Mouse (Mus musculus) neural tube, embryonic 13.5 days (tissue): ENCODE measurements at regions not wholly inside any gene's neighbourhood (a gene's known extent, or its start where the extent isn't known, plus 50 kb on each side); places are given as distances from the start of the nearest gene placed in this dataset.

ENCODE experiments used
- ATAC-seq: fragments of 200-750 bp; cut with Nextera tagmentation; 2 replicates; pipeline ENCODE4 v1.8.0; 2017; ENCODE audit warnings: low read depth, mild to moderate bottlenecking, moderate TSS enrichment, moderate library complexity
- H3K27ac ChIP-seq: fragments of 300-500 bp; sonication (generic); replicated peaks from 2 replicates; pipeline ENCODE4 v1.5.1; 2015; ENCODE audit warnings: moderate library complexity, mild to moderate bottlenecking, inconsistent platforms
- H3K27me3 ChIP-seq: fragments of 300-500 bp; sonication (generic); 2 replicates; pipeline ENCODE4 v1.6.1; 2015; ENCODE audit warnings: mild to moderate bottlenecking, inconsistent platforms
- H3K36me3 ChIP-seq: fragments of 300-500 bp; sonication (generic); 2 replicates; pipeline ENCODE4 v1.6.1; 2015; ENCODE audit warnings: mild to moderate bottlenecking, inconsistent platforms
- H3K4me1 ChIP-seq: fragments of 300-500 bp; sonication (generic); replicated peaks from 2 replicates; pipeline ENCODE4 v1.6.1; 2015; ENCODE audit warnings: inconsistent platforms
- H3K4me2 ChIP-seq: fragments of 300-500 bp; sonication (generic); 2 replicates; pipeline ENCODE4 v1.6.1; 2015; ENCODE audit warnings: inconsistent platforms, mild to moderate bottlenecking, moderate library complexity
- H3K4me3 ChIP-seq: fragments of 300-500 bp; sonication (generic); 2 replicates; pipeline ENCODE4 v1.5.1; 2015; ENCODE audit warnings: mild to moderate bottlenecking, inconsistent platforms
- H3K9ac ChIP-seq: fragments of 300-500 bp; sonication (generic); 2 replicates; pipeline ENCODE4 v1.6.1; 2015; ENCODE audit warnings: moderate library complexity, mild to moderate bottlenecking, inconsistent platforms
- H3K9me3 ChIP-seq: fragments of 300-500 bp; sonication (generic); 2 replicates; pipeline ENCODE4 v1.6.1; 2016; ENCODE audit warnings: inconsistent platforms
- WGBS: fragments of 180-500 bp; shearing (Covaris S2); methylation state at CpG from one replicate; pipeline ENCODE4 v1.1.7; 2015; 5-methylcytosine and 5-hydroxymethylcytosine counted together

DNA sequence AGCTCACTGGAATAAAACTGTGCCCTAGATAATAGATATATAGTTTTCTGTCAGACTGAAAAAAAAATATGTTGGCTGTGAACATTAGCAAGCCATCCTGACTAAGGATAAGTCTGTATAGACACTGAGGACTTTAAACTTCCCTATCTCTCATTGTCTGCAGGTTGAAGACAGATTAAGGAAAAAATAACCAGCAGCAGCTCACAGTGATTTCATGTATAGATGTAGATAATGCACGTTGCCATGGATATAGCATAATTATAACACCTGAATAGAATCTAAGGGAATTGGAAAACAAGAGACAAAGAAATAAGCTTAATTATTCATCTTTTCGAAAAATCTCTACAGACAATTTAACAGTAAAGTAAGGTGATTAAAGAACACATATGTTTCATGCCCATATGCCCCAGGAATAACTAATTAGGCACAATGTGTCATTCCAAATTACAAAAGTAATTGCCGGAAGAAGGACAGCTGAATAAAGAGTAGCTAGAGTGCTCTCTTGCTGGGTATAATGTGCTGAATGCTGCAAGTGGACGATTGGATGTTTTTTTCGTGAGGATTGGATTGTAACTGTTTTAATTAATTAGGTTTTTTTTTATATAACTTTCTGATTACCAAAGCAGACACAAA is 246.6 kb downstream of the Akain1 start:
- no peaks in the 10 kb centered on the region for H3K9me3 ChIP-seq
- H3K4me2 ChIP-seq, result no peak overlapping the region
- no peak for ATAC-seq
- no peaks in the 10 kb centered on the region for H3K4me1 ChIP-seq
- WGBS, result 64% methylated on average over 5 of the region's 5 CpGs
- no peaks in the 10 kb centered on the region for H3K36me3 ChIP-seq
- H3K9ac ChIP-seq, result no peak overlapping the region
- no peak overlapping the region for H3K4me3 ChIP-seq
- H3K27ac ChIP-seq, result no peak overlapping the region
- no peaks in the 10 kb centered on the region for H3K27me3 ChIP-seq

GRCm38 (mm10) chr17:69686383-69686782 is 247.3 kb downstream of the Akain1 start:
- 70% methylated on average over 2 of the region's 2 CpGs for WGBS
- H3K9me3 ChIP-seq, result no peaks in the 10 kb centered on the region
- no peak for ATAC-seq

GRCm38 (mm10) chr17:69695341-69695740 is 256.2 kb downstream of the Akain1 start:
- ATAC-seq, result no peak
- H3K4me2 ChIP-seq, result no peak overlapping the region
- 86% methylated on average over 3 of the region's 3 CpGs for whole genome bisulfite sequencing

More at GRCm38 (mm10) chr17:69686383-69686782, 247.3 kb downstream of the Akain1 start:
- H3K4me2 ChIP-seq, result no peak overlapping the region
- no peaks in the 10 kb centered on the region for H3K4me1 ChIP-seq
- H3K27ac ChIP-seq, result no peak overlapping the region
- no peak overlapping the region for H3K9ac ChIP-seq
- no peaks in the 10 kb centered on the region for H3K36me3 ChIP-seq
- no peaks in the 10 kb centered on the region for H3K27me3 ChIP-seq
- H3K4me3 ChIP-seq, result no peak overlapping the region

GRCm38 (mm10) chr17:69727325-69727724 is 241.5 kb upstream of the Dlgap1 start:
- Histone ChIP-seq H3K27ac (no peak overlapping the region), H3K4me3 (no peak overlapping the region), H3K4me1 (no peaks in the 10 kb centered on the region), H3K4me2 (no peak overlapping the region), H3K9ac (no peak overlapping the region), H3K9me3 (no peaks in the 10 kb centered on the region), H3K36me3 (no peaks in the 10 kb centered on the region), H3K27me3 (no peaks in the 10 kb centered on the region)
- no peak for ATAC-seq
- WGBS, result 80% methylated on average over 4 of the region's 4 CpGs

More at GRCm38 (mm10) chr17:69695341-69695740, 256.2 kb downstream of the Akain1 start:
- Histone ChIP-seq H3K4me1 (no peaks in the 10 kb centered on the region), H3K36me3 (no peaks in the 10 kb centered on the region), H3K27me3 (no peaks in the 10 kb centered on the region), H3K4me3 (no peak overlapping the region), H3K9ac (no peak overlapping the region), H3K9me3 (no peaks in the 10 kb centered on the region), H3K27ac (no peak overlapping the region)

GRCm38 (mm10) chr17:69732981-69733380 is 235.9 kb upstream of the Dlgap1 start:
- H3K27ac ChIP-seq, result no peak overlapping the region
- 79% methylated on average over 11 of the region's 11 CpGs for WGBS
- no peak for ATAC-seq
- H3K9ac ChIP-seq, result no peak overlapping the region
- no peaks in the 10 kb centered on the region for H3K4me1 ChIP-seq
- H3K9me3 ChIP-seq, result no peaks in the 10 kb centered on the region
- H3K4me3 ChIP-seq, result no peak overlapping the region
- no peak overlapping the region for H3K4me2 ChIP-seq
- no peaks in the 10 kb centered on the region for H3K27me3 ChIP-seq
- no peaks in the 10 kb centered on the region for H3K36me3 ChIP-seq

- no peak overlapping the region for H3K9ac ChIP-seq
- no peaks in the 10 kb centered on the region for H3K9me3 ChIP-seq
- no peak overlapping the region for H3K4me3 ChIP-seq
- H3K27ac ChIP-seq, result 0 out of 2 replicates have a peak overlapping the region, but pooled peaks have one; percentile 6
- H3K4me2 ChIP-seq, result no peak overlapping the region
- no peaks in the 10 kb centered on the region for H3K36me3 ChIP-seq
- no peak for ATAC-seq
- no peaks in the 10 kb centered on the region for H3K4me1 ChIP-seq
- no peaks in the 10 kb centered on the region for H3K27me3 ChIP-seq
- 61% methylated on average over 4 of the region's 4 CpGs for WGBS
Measured at GRCm38 (mm10) chr17:69736379-69737096, 232.3 kb upstream of the Dlgap1 start.

- no peaks in the 10 kb centered on the region for H3K9me3 ChIP-seq
- H3K36me3 ChIP-seq, result no peaks in the 10 kb centered on the region
- no peaks in the 10 kb centered on the region for H3K4me1 ChIP-seq
- ATAC-seq, result no peak
- H3K4me2 ChIP-seq, result no peak overlapping the region
- no peak overlapping the region for H3K9ac ChIP-seq
- H3K4me3 ChIP-seq, result no peak overlapping the region
- no peaks in the 10 kb centered on the region for H3K27me3 ChIP-seq
- H3K27ac ChIP-seq, result no peak overlapping the region
- 64% methylated on average over 8 of the region's 8 CpGs for WGBS
Measured at GRCm38 (mm10) chr17:69769002-69769421, 199.9 kb upstream of the Dlgap1 start.

DNA sequence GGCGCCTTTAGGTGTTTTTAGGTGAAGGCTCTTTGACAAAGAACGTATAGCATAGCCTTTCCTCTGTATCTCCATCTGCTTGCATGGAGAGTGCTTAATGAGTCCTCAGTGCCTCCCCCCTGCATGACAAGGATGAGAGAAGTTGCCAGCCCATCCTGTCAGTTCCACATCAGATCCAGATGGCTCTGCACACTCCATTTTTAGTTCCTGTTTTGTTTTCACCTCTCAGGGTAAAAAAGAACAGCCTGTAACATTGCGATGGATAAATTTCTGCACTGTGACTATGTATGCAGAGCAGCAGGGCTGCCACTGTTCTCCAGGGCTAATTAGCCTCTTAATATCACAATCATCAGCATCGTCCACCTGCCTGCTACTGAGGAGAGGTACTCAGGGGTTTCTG is 198.8 kb upstream of the Dlgap1 start:
- WGBS, result 76% methylated on average over 4 of the region's 4 CpGs
- no peaks in the 10 kb centered on the region for H3K9me3 ChIP-seq
- H3K4me1 ChIP-seq, result no peaks in the 10 kb centered on the region
- no peak overlapping the region for H3K4me2 ChIP-seq
- ATAC-seq, result no peak
- H3K27me3 ChIP-seq, result no peaks in the 10 kb centered on the region
- H3K4me3 ChIP-seq, result no peak overlapping the region
- no peaks in the 10 kb centered on the region for H3K36me3 ChIP-seq
- no peak overlapping the region for H3K9ac ChIP-seq
- no peak overlapping the region for H3K27ac ChIP-seq

DNA sequence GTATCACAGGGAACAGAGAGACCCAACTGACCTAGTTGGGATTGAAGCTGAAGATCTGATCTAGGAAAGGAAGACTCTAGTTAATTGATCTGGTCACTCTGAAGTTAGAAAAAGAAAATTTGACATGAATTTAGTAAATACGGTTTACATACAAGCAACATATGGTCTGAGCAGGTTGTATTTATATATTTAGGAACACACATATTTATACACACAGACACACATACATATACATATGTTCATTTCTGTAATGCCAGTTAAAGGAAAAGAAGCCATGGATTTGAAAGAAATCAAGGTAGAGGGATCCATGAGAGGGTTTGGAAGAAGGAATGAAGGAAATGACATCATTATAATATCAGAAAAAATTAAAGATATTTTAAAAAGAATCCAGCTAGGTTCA is 187.7 kb upstream of the Dlgap1 start:
- no peaks in the 10 kb centered on the region for H3K36me3 ChIP-seq
- H3K27ac ChIP-seq, result no peak overlapping the region
- WGBS, result 96% methylated on average over 1 of the region's 1 CpGs
- H3K27me3 ChIP-seq, result no peaks in the 10 kb centered on the region
- no peak for ATAC-seq
- H3K4me2 ChIP-seq, result no peak overlapping the region
- H3K4me1 ChIP-seq, result no peaks in the 10 kb centered on the region
- H3K4me3 ChIP-seq, result no peak overlapping the region
- H3K9me3 ChIP-seq, result no peaks in the 10 kb centered on the region
- H3K9ac ChIP-seq, result no peak overlapping the region

DNA sequence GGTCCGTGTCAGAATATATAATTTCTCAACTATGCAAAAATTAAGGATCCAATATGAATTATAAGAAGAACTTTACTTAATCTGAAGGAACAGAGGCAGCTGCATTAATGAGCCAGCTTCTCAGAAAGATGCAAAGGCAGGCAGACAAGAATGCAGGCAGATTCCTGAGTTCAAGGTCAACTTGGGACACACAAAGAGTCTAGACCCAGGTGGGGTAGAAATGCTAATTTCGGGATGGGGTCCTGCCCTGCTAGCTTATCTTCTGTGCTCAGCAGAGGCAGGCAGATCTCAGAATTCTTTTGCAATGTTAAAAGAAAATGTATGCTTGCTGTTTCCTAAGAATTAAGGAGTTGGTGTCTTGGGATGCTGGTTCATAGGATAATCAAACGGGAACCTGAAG is 181.9 kb upstream of the Dlgap1 start:
- Histone ChIP-seq H3K4me1 (no peaks in the 10 kb centered on the region), H3K27me3 (no peaks in the 10 kb centered on the region), H3K4me3 (no peak overlapping the region), H3K36me3 (no peaks in the 10 kb centered on the region), H3K4me2 (no peak overlapping the region), H3K9me3 (no peaks in the 10 kb centered on the region), H3K27ac (no peak overlapping the region), H3K9ac (no peak overlapping the region)
- 91% methylated on average over 3 of the region's 3 CpGs for WGBS
- ATAC-seq, result no peak

DNA sequence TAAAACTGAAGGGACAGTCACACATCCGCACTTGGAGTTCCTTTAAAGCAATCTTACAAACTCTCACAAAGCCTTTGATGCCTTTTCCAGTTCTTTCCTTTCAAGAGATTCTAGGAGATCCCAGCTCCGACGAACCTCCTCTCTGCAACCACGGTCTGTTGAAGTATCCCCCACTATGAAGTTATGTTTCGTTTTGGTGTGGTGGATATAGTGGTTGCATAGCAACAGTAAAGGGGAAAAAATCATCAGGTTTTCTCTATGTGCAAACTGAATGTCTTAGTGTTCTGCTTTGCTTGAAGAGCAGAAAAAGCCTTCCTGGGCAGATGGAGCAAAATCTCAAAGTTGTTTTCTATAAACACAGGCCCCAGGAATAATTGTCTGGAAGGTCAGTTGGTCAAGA is 147.4 kb upstream of the Dlgap1 start:
- ATAC-seq, result no peak
- Histone ChIP-seq H3K9me3 (no peaks in the 10 kb centered on the region), H3K9ac (no peak overlapping the region), H3K27ac (no peak overlapping the region), H3K4me2 (no peak overlapping the region), H3K4me1 (no peaks in the 10 kb centered on the region), H3K4me3 (no peak overlapping the region), H3K36me3 (no peaks in the 10 kb centered on the region), H3K27me3 (no peaks in the 10 kb centered on the region)
- 89% methylated on average over 5 of the region's 5 CpGs for WGBS

DNA sequence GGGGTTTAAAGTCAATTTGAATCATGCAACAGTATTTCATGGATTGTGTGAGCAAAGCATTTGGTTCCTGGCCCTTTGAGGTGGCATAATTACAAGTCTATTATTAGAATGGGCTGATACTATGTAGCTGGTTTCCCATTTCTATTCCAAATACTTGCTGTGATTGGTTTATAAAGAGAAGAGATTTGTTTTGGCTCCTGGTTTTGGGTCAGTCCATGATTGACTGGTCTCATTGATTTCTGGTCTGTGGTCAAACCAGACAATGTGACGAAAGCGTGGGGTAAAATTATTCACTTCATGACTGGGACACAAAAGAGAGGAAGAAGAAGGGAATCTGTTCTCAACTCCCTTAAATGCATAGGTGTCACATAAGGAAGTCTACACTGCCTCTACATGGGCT is 147.0 kb upstream of the Dlgap1 start:
- Histone ChIP-seq H3K27me3 (no peaks in the 10 kb centered on the region), H3K36me3 (no peaks in the 10 kb centered on the region), H3K4me1 (no peaks in the 10 kb centered on the region), H3K9ac (no peak overlapping the region), H3K4me2 (no peak overlapping the region), H3K9me3 (no peaks in the 10 kb centered on the region), H3K4me3 (no peak overlapping the region), H3K27ac (no peak overlapping the region)
- ATAC-seq, result no peak
- WGBS, result 88% methylated on average over 2 of the region's 2 CpGs

GRCm38 (mm10) chr17:69822921-69823320 is 146.0 kb upstream of the Dlgap1 start:
- Histone ChIP-seq H3K4me1 (no peaks in the 10 kb centered on the region), H3K27me3 (no peaks in the 10 kb centered on the region), H3K9me3 (no peaks in the 10 kb centered on the region), H3K27ac (no peak overlapping the region), H3K4me3 (no peak overlapping the region), H3K4me2 (no peak overlapping the region), H3K9ac (no peak overlapping the region), H3K36me3 (no peaks in the 10 kb centered on the region)
- no peak for ATAC-seq
- 75% methylated on average over 1 of the region's 1 CpGs for WGBS
